In genomic region chr19:56430369-56430768, GRCm38 (mm10) we compare ENCODE assay signal across 16 mouse cellular contexts. TPM values are rescaled to one million over a fixed set of nuclear protein-coding genes. Genes with fewer than 3 reads are reported as not detected.
A peak's percentile ranks its signal among the peaks of the same experiment; 100 is the strongest.
DNase-seq lines count a peak whose midpoint lies in the region; ATAC-seq and TF ChIP-seq lines count a peak whose summit lies in the region.
"Had no signal": no experiment of that assay in that cellular context is flagged by ENCODE, and none has a peak within 500 bp of the region (broad histone marks: within the 10 kb centered on the region; RNA-seq: fewer than 3 reads in every experiment).

No protein-coding gene starts in this region.

- DNase-seq in embryo, embryonic 10 days (ENCODE audit: low spot score): peak; percentile 31
- no peak for DNase-seq in embryo, embryonic 9.5 days (ENCODE audit: extremely low spot score)
- no peak for DNase-seq in liver, embryonic 14.5 days (ENCODE audit: low read depth in 3 of 3, low spot score in 3 of 3)
- peak; percentile 28 for DNase-seq in MEL (ENCODE audit: low read depth, low spot score)
- DNase-seq in forelimb bud, embryonic 11.5 days (ENCODE audit: low read depth, low spot score): peak; percentile 38
- DNase-seq in midbrain, embryonic 11.5 days (ENCODE audit: low spot score, missing footprints): no peak
- DNase-seq in cerebellum, adult 11-12 months: no peak
- DNase-seq: adrenal gland, postnatal 36 days; heart, postnatal 14 days; lung, postnatal 4 days had no signal

- no peak for ATAC-seq in liver, embryonic 14.5 days (ENCODE audit: insufficient read depth)
- no peak for ATAC-seq in liver, embryonic 12.5 days
- ATAC-seq in midbrain, embryonic 11.5 days (ENCODE audit: low FRiP score): no peak

- no peaks in the 10 kb centered on the region for H3K79me2 ChIP-seq in MEL (ENCODE audit: control insufficient read depth, insufficient read depth, low read length, poor library complexity)

- TF ChIP-seq RAD21 in MEL (IDR thresholded peaks at IDR 0.05; ENCODE audit: low read depth, low read length): peak; percentile 50

- no peak overlapping the region for H3K9ac ChIP-seq in liver, embryonic 14.5 days (replicated peaks)
- no peak overlapping the region for H3K9ac ChIP-seq in liver, embryonic 12.5 days
- no peak overlapping the region for H3K9ac ChIP-seq in MEL (ENCODE audit: control insufficient read depth, low read depth, low read length, poor library complexity, severe bottlenecking)
- no peak overlapping the region for H3K9ac ChIP-seq in midbrain, embryonic 11.5 days (ENCODE audit: low read length)
- H3K9ac ChIP-seq: embryonic facial prominence, embryonic 12.5 days; forebrain, embryonic 12.5 days; kidney, embryonic 15.5 days; limb, embryonic 12.5 days; neural tube, embryonic 13.5 days had no signal

- H3K9me3 ChIP-seq in liver, embryonic 14.5 days (ENCODE audit: control insufficient read depth, low read length): no peaks in the 10 kb centered on the region
- no peaks in the 10 kb centered on the region for H3K9me3 ChIP-seq in liver, embryonic 12.5 days (replicated peaks)
- no peaks in the 10 kb centered on the region for H3K9me3 ChIP-seq in MEL (replicated peaks; ENCODE audit: insufficient read depth, low read length)
- no peaks in the 10 kb centered on the region for H3K9me3 ChIP-seq in midbrain, embryonic 11.5 days (ENCODE audit: control insufficient read depth, low read length)
- H3K9me3 ChIP-seq: embryonic facial prominence, embryonic 12.5 days; forebrain, embryonic 12.5 days; kidney, embryonic 15.5 days; limb, embryonic 12.5 days; neural tube, embryonic 13.5 days had no signal

- no peak for TF ChIP-seq EP300 in liver, embryonic 14.5 days (IDR thresholded peaks at IDR 0.05; ENCODE audit: low read depth)
- TF ChIP-seq EP300 in MEL (IDR thresholded peaks at IDR 0.05; ENCODE audit: low read depth in 1 of 2, low read length in 2 of 2): no peak

- no peak for TF ChIP-seq POLR2A in MEL (IDR thresholded peaks at IDR 0.05; ENCODE audit: control insufficient read depth in 1 of 2, insufficient read depth in 1 of 2, low read depth in 1 of 2, low read length in 2 of 2, poor library complexity in 1 of 2)

- no peak overlapping the region for H3K27ac ChIP-seq in liver, embryonic 14.5 days
- H3K27ac ChIP-seq in liver, embryonic 12.5 days: no peak overlapping the region
- H3K27ac ChIP-seq in MEL (ENCODE audit: control insufficient read depth, low read depth, low read length): no peak overlapping the region
- no peak overlapping the region for H3K27ac ChIP-seq in midbrain, embryonic 11.5 days (ENCODE audit: low read depth, low read length)
- H3K27ac ChIP-seq: embryonic facial prominence, embryonic 12.5 days; forebrain, embryonic 12.5 days; kidney, embryonic 15.5 days; limb, embryonic 12.5 days; neural tube, embryonic 13.5 days had no signal

- no peaks in the 10 kb centered on the region for H3K27me3 ChIP-seq in liver, embryonic 14.5 days (ENCODE audit: control insufficient read depth, insufficient read depth, low read length)
- H3K27me3 ChIP-seq in liver, embryonic 12.5 days (replicated peaks): no peaks in the 10 kb centered on the region
- no peaks in the 10 kb centered on the region for H3K27me3 ChIP-seq in MEL (ENCODE audit: control insufficient read depth in 1 of 2, insufficient read depth in 2 of 2, low read length in 2 of 2)
- no peaks in the 10 kb centered on the region for H3K27me3 ChIP-seq in midbrain, embryonic 11.5 days (ENCODE audit: control insufficient read depth, insufficient read depth, low read length)
- H3K27me3 ChIP-seq: embryonic facial prominence, embryonic 12.5 days; forebrain, embryonic 12.5 days; kidney, embryonic 15.5 days; limb, embryonic 12.5 days; neural tube, embryonic 13.5 days had no signal

- H3K4me1 ChIP-seq in liver, embryonic 14.5 days (replicated peaks; ENCODE audit: control insufficient read depth in 2 of 2, insufficient read depth in 2 of 2, low read length in 1 of 2): no peaks in the 10 kb centered on the region
- 0 out of 2 replicates have a peak, but pooled peaks cover 3% of the 10 kb centered on the region for H3K4me1 ChIP-seq in liver, embryonic 12.5 days
- H3K4me1 ChIP-seq in MEL (ENCODE audit: control insufficient read depth in 1 of 2, insufficient read depth in 2 of 2, low read length in 2 of 2): no peaks in the 10 kb centered on the region
- H3K4me1 ChIP-seq in midbrain, embryonic 11.5 days (ENCODE audit: control insufficient read depth, insufficient read depth, low read length): no peaks in the 10 kb centered on the region

- 0 out of 2 replicates have a peak, but pooled peaks have one; percentile 21 for TF ChIP-seq CTCF in liver, embryonic 14.5 days (IDR thresholded peaks at IDR 0.05; ENCODE audit: low read depth)
- TF ChIP-seq CTCF in MEL (IDR thresholded peaks at IDR 0.05 in 2 of 3, conservative IDR thresholded peaks at IDR 0.05 in 1 of 3; ENCODE audit: control insufficient read depth in 1 of 3, insufficient read depth in 1 of 3, low read depth in 2 of 3, low read length in 3 of 3, poor library complexity in 1 of 3, severe bottlenecking in 1 of 3): peak; percentile 11 to 44 (median 37); a peak in 4 of 6 replicates

- peaks cover 3% of the 10 kb centered on the region for H3K36me3 ChIP-seq in liver, embryonic 14.5 days (replicated peaks; ENCODE audit: control insufficient read depth, insufficient read depth, low read depth)
- H3K36me3 ChIP-seq in liver, embryonic 12.5 days: peaks cover 27% of the 10 kb centered on the region
- H3K36me3 ChIP-seq in MEL (ENCODE audit: control insufficient read depth in 1 of 2, insufficient read depth in 2 of 2, low read length in 2 of 2): peaks cover 0 to 8% of the 10 kb centered on the region in 2 experiments; a peak in 2 of 4 replicates
- H3K36me3 ChIP-seq in midbrain, embryonic 11.5 days (ENCODE audit: control insufficient read depth, insufficient read depth, low read length): no peaks in the 10 kb centered on the region
- H3K36me3 ChIP-seq: forebrain, embryonic 12.5 days; neural tube, embryonic 13.5 days had no signal

- no peak overlapping the region for H3K4me3 ChIP-seq in liver, embryonic 14.5 days (ENCODE audit: insufficient read depth in 1 of 2, low read depth in 2 of 2, low read length in 2 of 2)
- H3K4me3 ChIP-seq in liver, embryonic 12.5 days: no peak overlapping the region
- no peak overlapping the region for H3K4me3 ChIP-seq in MEL (ENCODE audit: control insufficient read depth in 1 of 2, insufficient read depth in 1 of 2, low read depth in 2 of 2, low read length in 2 of 2)
- no peak overlapping the region for H3K4me3 ChIP-seq in midbrain, embryonic 11.5 days (ENCODE audit: low read depth, low read length)
- H3K4me3 ChIP-seq: embryonic facial prominence, embryonic 12.5 days; forebrain, embryonic 12.5 days; kidney, embryonic 15.5 days; limb, embryonic 12.5 days; neural tube, embryonic 13.5 days had no signal

- no peak overlapping the region for H3K4me2 ChIP-seq in liver, embryonic 14.5 days (ENCODE audit: low read depth)
- H3K4me2 ChIP-seq in liver, embryonic 12.5 days: no peak overlapping the region
- no peak overlapping the region for H3K4me2 ChIP-seq in midbrain, embryonic 11.5 days
- H3K4me2 ChIP-seq: embryonic facial prominence, embryonic 12.5 days; forebrain, embryonic 12.5 days; kidney, embryonic 15.5 days; limb, embryonic 12.5 days; neural tube, embryonic 13.5 days had no signal

- WGBS in liver, embryonic 14.5 days (ENCODE audit: insufficient replicate concordance): 79% methylated on average over 8 of the region's 8 CpGs
- WGBS in liver, embryonic 12.5 days (ENCODE audit: insufficient replicate concordance): 73% methylated on average over 8 of the region's 8 CpGs
- WGBS in midbrain, embryonic 11.5 days: 80% methylated on average over 8 of the region's 8 CpGs

TF ChIP-seq in MEL, 35 proteins besides CTCF, POLR2A, EP300 and RAD21 (continues in another document):
- TF ChIP-seq SMC3 (IDR thresholded peaks at IDR 0.05; ENCODE audit: low read depth, low read length) (peak; percentile 44), ZC3H11A (IDR thresholded peaks at IDR 0.05; ENCODE audit: low read depth, low read length) (0 out of 2 replicates have a peak, but pooled peaks have one; percentile 2), ETS1 (IDR thresholded peaks at IDR 0.05; ENCODE audit: low read depth, low read length) (no peak), GABPA (IDR thresholded peaks at IDR 0.05; ENCODE audit: low read depth, low read length) (no peak), BHLHE40 (IDR thresholded peaks at IDR 0.05; ENCODE audit: borderline replicate concordance, low read depth, low read length) (no peak), POLR2AphosphoS5 (IDR thresholded peaks at IDR 0.05; ENCODE audit: borderline replicate concordance, low read depth, low read length) (no peak), NRF1 (IDR thresholded peaks at IDR 0.05; ENCODE audit: insufficient read depth, low read depth, low read length, poor library complexity, severe bottlenecking) (no peak)

RNA-seq across cellular contexts. Expression of gene Plekhs1, which starts 31.1 kb away (rescaled TPM):
- 0.02 and 0.08 TPM in 2 replicates for polyA plus RNA-seq in liver, embryonic 14.5 days (2012; rRNA removed)
- not detected in 2 replicates for polyA plus RNA-seq in liver, embryonic 14.5 days (2014; fragmentation: Nextera tagmentation; extraction: Ambion mirVana)
- not detected in 2 replicates for polyA plus RNA-seq in liver, embryonic 12.5 days (2016; fragmentation: Nextera tagmentation; extraction: Ambion mirVana)
- total RNA-seq in MEL (2012; rRNA removed): 0.42 and 0.85 TPM in 2 replicates
- polyA plus RNA-seq in MEL (2012; ENCODE audit: insufficient read depth in 1 of 2, insufficient read length in 2 of 2, low read depth in 1 of 2, low replicate concordance in 2 of 2, missing spikeins in 1 of 2): under 1 TPM in 1 of 2 experiments, not detected in 1; 0.84 TPM
- polyA plus RNA-seq in midbrain, embryonic 11.5 days (2014; fragmentation: Nextera tagmentation; extraction: Ambion mirVana): 0.10 and 0.19 TPM in 2 replicates

RNA-seq across cellular contexts. Expression of gene Casp7, which starts 33.4 kb away (rescaled TPM):
- 6.7 and 9.5 TPM in 2 replicates for polyA plus RNA-seq in liver, embryonic 14.5 days (2012; rRNA removed)
- 11.9 and 13.2 TPM in 2 replicates for polyA plus RNA-seq in liver, embryonic 14.5 days (2014; fragmentation: Nextera tagmentation; extraction: Ambion mirVana)
- 16.8 and 17.6 TPM in 2 replicates for polyA plus RNA-seq in liver, embryonic 12.5 days (2016; fragmentation: Nextera tagmentation; extraction: Ambion mirVana)
- total RNA-seq in MEL (2012; rRNA removed): 53.9 and 70.4 TPM in 2 replicates
- polyA plus RNA-seq in MEL (2012; ENCODE audit: insufficient read depth in 1 of 2, insufficient read length in 2 of 2, low read depth in 1 of 2, low replicate concordance in 2 of 2, missing spikeins in 1 of 2): 10 to 100 TPM in 1 of 2 experiments, not detected in 1; 69.4 TPM
- polyA plus RNA-seq in midbrain, embryonic 11.5 days (2014; fragmentation: Nextera tagmentation; extraction: Ambion mirVana): 13.9 and 20.3 TPM in 2 replicates

RNA-seq across cellular contexts. Expression of gene Nrap, which starts 40.5 kb away (rescaled TPM):
- polyA plus RNA-seq in liver, embryonic 14.5 days (2012; rRNA removed): 0.06 and 0.10 TPM in 2 replicates
- 0.05 and 0.06 TPM in 2 replicates for polyA plus RNA-seq in liver, embryonic 14.5 days (2014; fragmentation: Nextera tagmentation; extraction: Ambion mirVana)
- polyA plus RNA-seq in liver, embryonic 12.5 days (2016; fragmentation: Nextera tagmentation; extraction: Ambion mirVana): 0.10 and 0.13 TPM in 2 replicates
- 0.07 and 0.08 TPM in 2 replicates for total RNA-seq in MEL (2012; rRNA removed)
- under 1 TPM in 1 of 2 experiments, not detected in 1; 0.11 TPM for polyA plus RNA-seq in MEL (2012; ENCODE audit: insufficient read depth in 1 of 2, insufficient read length in 2 of 2, low read depth in 1 of 2, low replicate concordance in 2 of 2, missing spikeins in 1 of 2)
- 0.16 and 0.29 TPM in 2 replicates for polyA plus RNA-seq in midbrain, embryonic 11.5 days (2014; fragmentation: Nextera tagmentation; extraction: Ambion mirVana)

Comparison
In these comparisons a context has a peak if more than half of its experiments do, and no peak if none do; other contexts are left out.
1. DNase-seq: peak in embryo, embryonic 10 days (single experiment), MEL (single experiment) and forelimb bud, embryonic 11.5 days (single experiment); none in embryo, embryonic 9.5 days (single experiment), liver, embryonic 14.5 days (0 of 3), midbrain, embryonic 11.5 days (single experiment) and cerebellum, adult 11-12 months (single experiment).